Mouse (Mus musculus) olfactory bulb, adult 2 months (tissue): ENCODE measurements around the gene Fnbp1.

Source experiments
- CTCF ChIP-seq: fragments of 200-500 bp; IDR thresholded peaks from 2 replicates; pipeline ENCODE4 v1.5.1; 2012; ENCODE audit warnings: low read depth, mild to moderate bottlenecking, low read length, moderate library complexity; ENCODE audit not compliant: insufficient read depth
- POLR2A ChIP-seq: fragments of 200-500 bp; IDR thresholded peaks from 2 replicates; pipeline ENCODE4 v1.6.1; 2012; ENCODE audit warnings: mild to moderate bottlenecking, low read depth, low read length, moderate library complexity; ENCODE audit not compliant: insufficient read depth

- TF ChIP-seq CTCF (no peak), POLR2A (no peak)
Measured at GRCm38 (mm10) chr2:31169001-31169400, 27.2 kb upstream of the Fnbp1 start.
